Mouse (Mus musculus) bone marrow, adult 2 months (tissue): Measurements from ENCODE around the gene Foxi3. TPM values are rescaled to one million over a fixed set of nuclear protein-coding genes. Genes with fewer than 3 reads are reported as not detected.

Source experiments
- H3K27ac ChIP-seq: fragments of 200-500 bp; 2 replicates; pipeline ENCODE4 v1.5.1; 2012; ENCODE audit warnings: low read depth, mild to moderate bottlenecking, control low read depth, inconsistent platforms, low read length; ENCODE audit not compliant: control insufficient read depth, poor library complexity, insufficient read depth
- H3K4me1 ChIP-seq: fragments of 200-500 bp; 2 replicates; pipeline ENCODE4 v1.6.1; 2011; ENCODE audit warnings: low read length; ENCODE audit not compliant: control insufficient read depth, insufficient read depth
- H3K4me3 ChIP-seq: fragments of 200-500 bp; replicated peaks from 2 replicates; pipeline ENCODE3; 2011; ENCODE audit warnings: mild to moderate bottlenecking, low read depth, low read length, control low read depth; ENCODE audit not compliant: control insufficient read depth
- CTCF ChIP-seq: fragments of 200-500 bp; IDR thresholded peaks from 2 replicates; pipeline ENCODE4 v1.5.1; 2011; ENCODE audit warnings: low read length, control low read depth; ENCODE audit not compliant: control insufficient read depth, insufficient read depth
- POLR2A ChIP-seq: fragments of 200-500 bp; IDR thresholded peaks from 2 replicates; pipeline ENCODE4 v1.6.1; 2011; ENCODE audit warnings: low read depth, mild to moderate bottlenecking, control low read depth, low read length, borderline replicate concordance; ENCODE audit not compliant: control insufficient read depth
- WGBS: fragments of 180-500 bp; shearing (Covaris S2); methylation state at CpG from one replicate; pipeline ENCODE4 v1.1.7; 2018; 5-methylcytosine and 5-hydroxymethylcytosine counted together
- polyA plus RNA-seq: library from polyadenylated mRNA; stranded (reverse); fragments of >200 nt; gene quantifications from 2 replicates; pipeline ENCODE4 v1.2.4, GENCODE M21; 2011; ENCODE audit warnings: low replicate concordance; ENCODE audit not compliant: missing spikeins, insufficient read depth, insufficient read length

Gene Foxi3
- polyA plus RNA-seq, 1 experiment = not detected

GRCm38 (mm10) chr6:70953274-70953673, 3.1 kb upstream of the Foxi3 start:
- no peak overlapping the region for H3K4me3 ChIP-seq
- H3K27ac ChIP-seq = no peak overlapping the region
- no peaks in the 10 kb centered on the region for H3K4me1 ChIP-seq
- 67% methylated on average over 7 of the region's 7 CpGs for WGBS
- TF ChIP-seq POLR2A = no peak
- no peak for TF ChIP-seq CTCF

- Histone ChIP-seq H3K4me3 (no peak overlapping the region), H3K27ac (no peak overlapping the region), H3K4me1 (no peaks in the 10 kb centered on the region)
- WGBS = 6% methylated on average over 6 of the region's 6 CpGs
- TF ChIP-seq CTCF = no peak
Measured at GRCm38 (mm10) chr6:70954040-70954439, 2.3 kb upstream of the Foxi3 start.

- WGBS = 6% methylated on average over 14 of the region's 14 CpGs
- Histone ChIP-seq H3K4me1 (no peaks in the 10 kb centered on the region), H3K27ac (no peak overlapping the region), H3K4me3 (no peak overlapping the region)
- no peak for TF ChIP-seq POLR2A
- TF ChIP-seq CTCF = no peak
Measured at GRCm38 (mm10) chr6:70955291-70955800, 985 bp upstream of the Foxi3 start.

- Histone ChIP-seq H3K4me1 (no peaks in the 10 kb centered on the region), H3K27ac (no peak overlapping the region), H3K4me3 (no peak overlapping the region)
- WGBS = 4% methylated on average over 12 of the region's 12 CpGs
- no peak for TF ChIP-seq POLR2A
- no peak for TF ChIP-seq CTCF
Measured at GRCm38 (mm10) chr6:70955841-70956240, 490 bp upstream of the Foxi3 start.

- Histone ChIP-seq H3K4me3 (no peak overlapping the region), H3K4me1 (no peaks in the 10 kb centered on the region), H3K27ac (no peak overlapping the region)
- TF ChIP-seq POLR2A (no peak), CTCF (no peak)
- 2% methylated on average over 34 of the region's 34 CpGs for WGBS
Measured at GRCm38 (mm10) chr6:70956936-70957335, 605 bp downstream of the Foxi3 start.

- no peak overlapping the region for H3K27ac ChIP-seq
- no peaks in the 10 kb centered on the region for H3K4me1 ChIP-seq
- TF ChIP-seq CTCF = no peak
- no peak for TF ChIP-seq POLR2A
- WGBS = 32% methylated on average over 7 of the region's 7 CpGs
- no peak overlapping the region for H3K4me3 ChIP-seq
Measured at GRCm38 (mm10) chr6:70957341-70957940, 1.1 kb downstream of the Foxi3 start.

- WGBS = 60% methylated on average over 6 of the region's 6 CpGs
- H3K27ac ChIP-seq = no peak overlapping the region
- no peak overlapping the region for H3K4me3 ChIP-seq
- TF ChIP-seq CTCF (no peak), POLR2A (no peak)
- H3K4me1 ChIP-seq = no peaks in the 10 kb centered on the region
Measured at GRCm38 (mm10) chr6:70964116-70964830, 7.9 kb downstream of the Foxi3 start.

- Histone ChIP-seq H3K27ac (no peak overlapping the region), H3K4me1 (no peaks in the 10 kb centered on the region), H3K4me3 (no peak overlapping the region)
- TF ChIP-seq POLR2A (no peak), CTCF (no peak)
- 46% methylated on average over 7 of the region's 7 CpGs for WGBS
Measured at GRCm38 (mm10) chr6:70965694-70966093, 9.4 kb downstream of the Foxi3 start.

- Histone ChIP-seq H3K4me1 (no peaks in the 10 kb centered on the region), H3K4me3 (no peak overlapping the region), H3K27ac (no peak overlapping the region)
- WGBS = 7% methylated on average over 8 of the region's 8 CpGs
- TF ChIP-seq CTCF (no peak), POLR2A (no peak)
Measured at GRCm38 (mm10) chr6:70967422-70967821, 11.1 kb downstream of the Foxi3 start.
